Mouse (Mus musculus) retina, postnatal 1 day (tissue): ENCODE measurements at regions not wholly inside any gene's neighbourhood (a gene's known extent, or its start where the extent isn't known, plus 50 kb on each side); places are given as distances from the start of the nearest gene placed in this dataset.
A peak's percentile ranks its signal among the peaks of the same experiment; 100 is the strongest.

Source experiments
- DNase-seq: peaks from one replicate; pipeline ENCODE4 v3.0.0-alpha.2; 2012

GRCm38 (mm10) chr2:67180962-67181361 is 232.6 kb upstream of the Gm21830 start:
- no peak for DNase-seq

DNA sequence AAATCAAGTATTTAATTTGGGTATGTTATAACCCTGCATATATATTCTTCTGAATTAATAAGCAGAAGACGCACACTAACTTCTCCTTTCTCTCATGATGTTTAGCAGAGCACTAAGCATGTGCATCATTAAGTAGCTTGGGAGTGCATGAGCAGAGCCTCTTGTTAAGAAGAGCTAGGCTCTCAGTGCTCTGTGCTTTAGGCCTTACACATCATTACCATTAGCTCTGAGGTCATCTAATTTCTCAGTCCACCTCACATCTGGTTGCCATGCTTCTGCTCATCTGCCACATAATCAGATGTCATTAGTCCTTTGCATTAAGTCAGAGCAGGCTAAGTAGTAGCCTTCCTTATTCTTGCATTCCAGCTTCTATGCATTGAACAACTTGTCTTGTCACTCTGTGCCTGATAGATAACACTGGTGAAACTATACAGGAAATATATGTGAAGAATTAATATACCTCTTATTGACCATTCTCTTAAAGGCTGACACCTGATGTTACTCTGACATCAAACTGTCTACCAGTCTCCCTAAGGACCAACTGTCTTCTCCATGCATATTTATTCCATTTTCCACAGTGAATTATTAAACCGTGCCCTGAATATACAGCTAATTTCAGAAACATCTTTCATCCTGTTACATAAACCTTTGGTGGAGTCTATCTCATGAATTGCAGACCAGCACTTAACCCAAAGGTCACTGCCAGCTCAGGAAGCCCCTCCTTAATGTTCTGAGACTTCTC is 192.3 kb upstream of the Gm21830 start:
- no peak for DNase-seq

DNA sequence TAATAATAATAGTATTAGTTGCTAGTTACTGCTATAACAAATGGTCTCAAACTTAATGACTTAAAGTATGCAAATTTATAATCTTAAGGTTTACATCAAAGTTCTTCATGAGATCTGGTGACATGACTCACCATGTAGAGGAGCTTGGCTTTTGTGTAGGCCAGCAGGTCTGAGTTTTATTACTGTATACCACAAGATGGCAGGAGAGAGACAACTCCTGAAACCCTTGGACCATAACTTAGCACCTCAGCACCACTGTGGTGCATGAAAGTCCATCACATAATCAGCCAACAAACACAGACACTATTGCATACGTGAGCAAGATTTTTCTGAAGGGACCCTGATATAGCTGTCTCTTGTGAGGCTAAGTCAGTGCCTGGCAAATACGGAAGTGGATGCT is 187.2 kb upstream of the Gm21830 start:
- peak; percentile 18 for DNase-seq

DNA sequence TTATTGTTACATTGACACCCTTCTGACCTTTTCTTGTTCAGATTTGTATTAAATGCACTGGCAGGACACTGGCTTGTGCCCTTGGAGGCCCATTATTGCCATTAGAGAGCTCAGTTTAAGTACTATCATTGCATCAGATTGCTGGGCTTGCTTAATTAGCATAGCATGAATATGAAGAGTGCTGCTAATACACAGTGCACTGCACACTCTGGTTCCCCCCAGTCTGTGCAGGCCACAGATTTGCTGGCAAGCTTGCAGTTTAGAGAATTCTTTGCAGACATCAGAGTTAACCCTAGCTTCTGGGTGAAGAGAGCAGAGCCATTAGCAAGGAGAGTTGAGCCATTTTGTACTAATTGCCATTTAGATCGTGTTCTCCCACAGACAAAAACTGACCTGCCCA is 156.1 kb upstream of the Gm21830 start:
- no peak for DNase-seq
